Mouse (Mus musculus): ENCODE measurements around the gene Tcf12. TPM values are rescaled to one million over a fixed set of nuclear protein-coding genes. Genes with fewer than 3 reads are reported as not detected.

Gene Tcf12
- polyA plus RNA-seq, 2 experiments, result 8.8 to 12.1 TPM

DNA sequence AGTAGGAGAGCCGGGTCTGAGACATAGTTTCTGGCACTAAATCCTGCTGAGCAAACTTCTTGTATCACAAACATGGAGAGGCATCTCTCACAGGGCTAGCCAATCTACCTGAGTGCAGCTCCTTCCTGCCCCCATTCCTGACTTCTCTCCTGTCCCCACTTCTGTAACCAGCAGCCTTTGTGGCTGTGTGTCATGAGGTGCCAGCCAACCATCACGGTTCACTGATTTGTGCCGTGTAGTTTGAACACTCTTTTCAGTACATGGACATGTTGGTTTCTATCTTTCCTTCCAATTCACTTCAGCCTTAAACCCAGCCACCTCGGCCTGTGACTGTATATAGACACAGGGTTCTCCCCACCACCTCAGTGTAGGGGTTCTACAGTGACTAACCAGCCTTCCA, 280.7 kb downstream of the Tcf12 start:
- H3K9me3 ChIP-seq (ENCODE audit: control insufficient read depth, low read length), result no peaks in the 10 kb centered on the region
- no peaks in the 10 kb centered on the region for H3K36me3 ChIP-seq (replicated peaks; ENCODE audit: control insufficient read depth, insufficient read depth, low read depth)
- H3K4me1 ChIP-seq (replicated peaks; ENCODE audit: control insufficient read depth in 2 of 2, insufficient read depth in 2 of 2, low read length in 1 of 2), result no peaks in the 10 kb centered on the region; a peak in 1 of 4 replicates
- TF ChIP-seq EP300 (IDR thresholded peaks at IDR 0.05; ENCODE audit: low read depth), result no peak
- TF ChIP-seq CTCF (IDR thresholded peaks at IDR 0.05; ENCODE audit: low read depth), result no peak
- H3K27ac ChIP-seq, result no peak overlapping the region
- no peak for ATAC-seq (ENCODE audit: insufficient read depth)
- H3K4me3 ChIP-seq (ENCODE audit: insufficient read depth in 1 of 2, low read depth in 2 of 2, low read length in 2 of 2), result no peak overlapping the region
- H3K9ac ChIP-seq (replicated peaks), result no peak overlapping the region
- 75% methylated on average over 4 of the region's 4 CpGs for WGBS (ENCODE audit: insufficient replicate concordance)
- H3K27me3 ChIP-seq (ENCODE audit: control insufficient read depth, insufficient read depth, low read length), result no peaks in the 10 kb centered on the region
- H3K4me2 ChIP-seq (ENCODE audit: low read depth), result no peak overlapping the region
- no peak for DNase-seq (ENCODE audit: low read depth in 3 of 3, low spot score in 3 of 3)

- no peak overlapping the region for H3K27ac ChIP-seq
- H3K9me3 ChIP-seq (ENCODE audit: control insufficient read depth, low read length), result no peaks in the 10 kb centered on the region
- H3K36me3 ChIP-seq (replicated peaks; ENCODE audit: control insufficient read depth, insufficient read depth, low read depth), result no peaks in the 10 kb centered on the region
- H3K27me3 ChIP-seq (ENCODE audit: control insufficient read depth, insufficient read depth, low read length), result no peaks in the 10 kb centered on the region
- DNase-seq (ENCODE audit: low read depth in 3 of 3, low spot score in 3 of 3) (no peak), ATAC-seq (ENCODE audit: insufficient read depth) (no peak)
- TF ChIP-seq EP300 (IDR thresholded peaks at IDR 0.05; ENCODE audit: low read depth), result no peak
- TF ChIP-seq CTCF (IDR thresholded peaks at IDR 0.05; ENCODE audit: low read depth), result no peak
- no peak overlapping the region for H3K4me3 ChIP-seq (ENCODE audit: insufficient read depth in 1 of 2, low read depth in 2 of 2, low read length in 2 of 2)
- H3K4me1 ChIP-seq (replicated peaks; ENCODE audit: control insufficient read depth in 2 of 2, insufficient read depth in 2 of 2, low read length in 1 of 2), result no peaks in the 10 kb centered on the region; a peak in 1 of 4 replicates
- WGBS (ENCODE audit: insufficient replicate concordance), result 73% methylated on average over 5 of the region's 5 CpGs
- H3K4me2 ChIP-seq (ENCODE audit: low read depth), result no peak overlapping the region
- H3K9ac ChIP-seq (replicated peaks), result no peak overlapping the region
Measured at GRCm38 (mm10) chr9:71830365-71830764, 281.3 kb downstream of the Tcf12 start.

DNA sequence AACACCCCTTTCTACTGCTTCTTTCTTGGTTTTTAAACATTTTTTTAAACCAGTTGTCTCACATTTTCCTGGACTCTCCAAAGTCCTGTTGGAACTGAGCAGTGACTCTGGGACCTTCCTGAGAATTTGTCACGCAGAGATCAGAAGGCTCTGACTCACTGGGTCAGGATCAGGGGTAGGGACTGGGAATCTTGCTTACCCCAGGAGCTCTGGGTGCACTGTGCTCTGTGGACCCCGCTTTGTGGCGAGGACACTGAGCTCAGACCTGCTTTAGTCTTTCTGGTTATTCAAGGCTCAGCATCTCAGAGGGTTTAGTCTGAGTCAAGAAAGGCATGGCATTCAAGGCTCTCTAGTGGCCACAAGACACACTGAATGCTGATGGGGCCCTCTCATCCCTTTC, 281.9 kb downstream of the Tcf12 start:
- DNase-seq (ENCODE audit: low read depth in 3 of 3, low spot score in 3 of 3) (no peak), ATAC-seq (ENCODE audit: insufficient read depth) (no peak)
- Histone ChIP-seq H3K9me3 (ENCODE audit: control insufficient read depth, low read length) (no peaks in the 10 kb centered on the region), H3K27ac (no peak overlapping the region), H3K4me1 (replicated peaks; ENCODE audit: control insufficient read depth in 2 of 2, insufficient read depth in 2 of 2, low read length in 1 of 2) (no peaks in the 10 kb centered on the region; a peak in 1 of 4 replicates), H3K4me2 (ENCODE audit: low read depth) (no peak overlapping the region), H3K9ac (replicated peaks) (no peak overlapping the region), H3K27me3 (ENCODE audit: control insufficient read depth, insufficient read depth, low read length) (no peaks in the 10 kb centered on the region), H3K36me3 (replicated peaks; ENCODE audit: control insufficient read depth, insufficient read depth, low read depth) (no peaks in the 10 kb centered on the region), H3K4me3 (ENCODE audit: insufficient read depth in 1 of 2, low read depth in 2 of 2, low read length in 2 of 2) (no peak overlapping the region)
- TF ChIP-seq CTCF (IDR thresholded peaks at IDR 0.05; ENCODE audit: low read depth), result no peak
- TF ChIP-seq EP300 (IDR thresholded peaks at IDR 0.05; ENCODE audit: low read depth), result no peak
- WGBS (ENCODE audit: insufficient replicate concordance), result 70% methylated on average over 3 of the region's 3 CpGs

GRCm38 (mm10) chr9:71829137-71829536, 282.5 kb downstream of the Tcf12 start:
- H3K27ac ChIP-seq, result no peak overlapping the region
- TF ChIP-seq EP300 (IDR thresholded peaks at IDR 0.05; ENCODE audit: low read depth), result no peak

GRCm38 (mm10) chr9:71827371-71827770, 284.3 kb downstream of the Tcf12 start:
- WGBS (ENCODE audit: insufficient replicate concordance), result 79% methylated on average over 5 of the region's 5 CpGs
- DNase-seq (ENCODE audit: low read depth in 3 of 3, low spot score in 3 of 3) (no peak), ATAC-seq (ENCODE audit: insufficient read depth) (no peak)
- TF ChIP-seq CTCF (IDR thresholded peaks at IDR 0.05; ENCODE audit: low read depth) (no peak), EP300 (IDR thresholded peaks at IDR 0.05; ENCODE audit: low read depth) (no peak)
- Histone ChIP-seq H3K4me2 (ENCODE audit: low read depth) (no peak overlapping the region), H3K4me1 (replicated peaks; ENCODE audit: control insufficient read depth in 2 of 2, insufficient read depth in 2 of 2, low read length in 1 of 2) (no peaks in the 10 kb centered on the region; a peak in 1 of 4 replicates), H3K9me3 (ENCODE audit: control insufficient read depth, low read length) (no peaks in the 10 kb centered on the region), H3K27me3 (ENCODE audit: control insufficient read depth, insufficient read depth, low read length) (no peaks in the 10 kb centered on the region), H3K4me3 (ENCODE audit: insufficient read depth in 1 of 2, low read depth in 2 of 2, low read length in 2 of 2) (no peak overlapping the region), H3K9ac (replicated peaks) (no peak overlapping the region), H3K27ac (no peak overlapping the region), H3K36me3 (replicated peaks; ENCODE audit: control insufficient read depth, insufficient read depth, low read depth) (no peaks in the 10 kb centered on the region)

More at GRCm38 (mm10) chr9:71829137-71829536, 282.5 kb downstream of the Tcf12 start:
- Histone ChIP-seq H3K36me3 (replicated peaks; ENCODE audit: control insufficient read depth, insufficient read depth, low read depth) (no peaks in the 10 kb centered on the region), H3K4me1 (replicated peaks; ENCODE audit: control insufficient read depth in 2 of 2, insufficient read depth in 2 of 2, low read length in 1 of 2) (no peaks in the 10 kb centered on the region; a peak in 1 of 4 replicates), H3K9ac (replicated peaks) (no peak overlapping the region), H3K4me2 (ENCODE audit: low read depth) (no peak overlapping the region), H3K4me3 (ENCODE audit: insufficient read depth in 1 of 2, low read depth in 2 of 2, low read length in 2 of 2) (no peak overlapping the region), H3K27me3 (ENCODE audit: control insufficient read depth, insufficient read depth, low read length) (no peaks in the 10 kb centered on the region), H3K9me3 (ENCODE audit: control insufficient read depth, low read length) (no peaks in the 10 kb centered on the region)
- DNase-seq (ENCODE audit: low read depth in 3 of 3, low spot score in 3 of 3) (no peak), ATAC-seq (ENCODE audit: insufficient read depth) (no peak)
- WGBS (ENCODE audit: insufficient replicate concordance), result 46% methylated on average over 6 of the region's 6 CpGs
